Mouse (Mus musculus) hindlimb bud, embryonic 11.5 days (tissue): ENCODE data around the gene Hnrnpa3.
"Not testable (repeated sequence)": the region's sequence is repeated elsewhere in the genome, so short reads cannot be mapped to it uniquely, and the experiment has no call there.

ENCODE experiments used
- DNase-seq: peaks from one replicate; pipeline ENCODE4 v3.0.0-alpha.2; 2012; ENCODE audit warnings: low read depth, low spot score; ENCODE audit errors: extremely low spot score

Hnrnpa3 gene

DNA sequence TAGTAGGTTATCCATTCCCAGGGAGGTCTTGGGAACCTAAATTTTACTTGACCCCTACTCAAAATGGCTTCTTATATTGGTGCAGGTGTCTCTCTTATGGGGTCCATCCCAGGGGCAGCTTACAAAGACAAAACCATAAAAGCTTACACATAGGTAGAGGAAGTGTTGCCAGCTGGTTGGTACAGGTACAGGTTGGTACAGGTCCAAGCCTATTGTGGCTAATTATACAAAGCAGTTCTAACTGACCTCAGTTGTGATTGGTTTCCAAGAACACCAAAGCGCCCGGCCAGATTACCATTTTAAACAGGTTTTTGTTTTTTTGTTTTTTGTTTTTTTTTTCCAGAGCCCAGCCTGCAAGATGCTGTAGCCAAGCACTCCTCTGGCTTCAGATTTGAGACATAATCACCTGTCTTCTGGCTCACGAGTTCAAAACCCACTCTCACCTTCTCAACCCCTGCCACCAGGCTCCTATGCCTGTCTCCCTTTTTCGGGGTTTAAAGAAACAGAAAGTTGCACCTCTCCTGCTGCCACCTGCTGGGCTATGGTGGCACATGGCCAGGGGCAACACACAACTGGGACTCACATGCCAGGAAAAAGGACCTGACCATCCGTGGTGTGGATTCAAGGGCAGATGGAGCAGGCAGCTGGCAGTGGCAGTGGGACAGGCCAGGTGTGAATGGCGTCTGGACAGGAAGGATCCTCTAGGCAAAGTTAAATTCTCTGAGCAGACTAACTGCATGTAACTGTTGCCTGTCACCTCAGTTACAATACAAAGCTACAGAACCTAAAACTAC is 22.6 kb upstream of the Hnrnpa3 start:
- no peak for DNase-seq

- DNase-seq = not testable (repeated sequence)
These were observed 22.1 kb upstream of the Hnrnpa3 start for GRCm38 (mm10) chr2:75637055-75637304.

GRCm38 (mm10) chr2:75637361-75637760 is 21.7 kb upstream of the Hnrnpa3 start:
- no peak for DNase-seq

GRCm38 (mm10) chr2:75637822-75638221 is 21.2 kb upstream of the Hnrnpa3 start:
- DNase-seq = not testable (repeated sequence)

- DNase-seq = not testable (repeated sequence)
These were observed 19.5 kb upstream of the Hnrnpa3 start for GRCm38 (mm10) chr2:75639535-75639934.

DNA sequence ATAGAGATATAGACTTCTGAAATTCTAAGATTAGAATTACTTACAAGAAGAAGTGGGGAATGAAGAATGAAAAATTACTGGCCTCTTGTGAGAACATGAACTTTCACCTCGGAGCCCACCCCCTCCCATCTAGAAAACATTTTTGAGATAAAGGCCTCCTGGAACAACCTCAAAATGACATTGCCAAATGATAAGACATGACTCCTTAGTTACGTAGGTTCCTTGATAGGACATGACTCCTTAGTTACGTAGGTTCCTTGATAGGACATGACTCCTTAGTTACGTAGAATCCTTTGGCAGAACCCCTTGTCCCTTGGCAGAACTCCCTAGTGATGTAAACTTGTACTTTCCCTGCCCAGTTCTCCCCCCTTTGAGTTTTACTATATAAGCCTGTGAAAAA is 16.7 kb upstream of the Hnrnpa3 start:
- DNase-seq = not testable (repeated sequence)

DNA sequence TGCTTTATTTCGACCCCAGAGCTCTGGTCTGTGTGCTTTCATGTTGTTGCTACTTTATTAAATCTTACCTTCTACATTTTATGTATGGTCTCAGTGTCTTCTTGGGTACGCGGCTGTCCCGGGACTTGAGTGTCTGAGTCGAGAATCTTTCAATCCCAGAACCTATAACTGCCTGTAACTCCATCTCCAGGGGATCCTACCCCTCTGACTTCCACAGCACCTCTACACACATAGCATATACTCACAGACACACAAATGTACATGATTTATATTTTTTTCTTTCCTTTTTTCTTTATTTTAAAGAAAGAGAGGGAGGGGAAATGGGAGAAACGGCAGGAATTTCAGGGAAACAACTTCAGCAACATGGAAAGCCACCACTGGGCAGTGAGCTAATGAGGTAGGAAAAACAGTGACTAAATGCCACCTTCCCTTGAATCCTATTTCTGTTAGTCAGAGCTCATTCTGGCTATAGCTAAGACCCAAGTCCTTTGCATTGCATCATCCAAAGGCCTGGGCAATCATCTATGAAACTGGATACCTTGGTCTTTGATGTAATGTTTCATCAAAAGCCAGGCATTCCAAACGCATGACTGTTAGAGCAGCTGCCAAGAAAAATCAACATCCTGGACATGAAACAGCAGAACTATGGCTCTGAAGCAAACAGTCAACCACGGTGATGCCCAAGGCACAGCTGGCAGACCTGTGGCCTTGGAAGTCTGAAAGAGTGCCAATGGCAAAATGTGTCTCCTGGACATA is 16.1 kb upstream of the Hnrnpa3 start:
- no peak for DNase-seq

- no peak for DNase-seq
These were observed 15.1 kb upstream of the Hnrnpa3 start for GRCm38 (mm10) chr2:75643950-75644349.

GRCm38 (mm10) chr2:75645251-75645650 is 13.8 kb upstream of the Hnrnpa3 start:
- no peak for DNase-seq

DNA sequence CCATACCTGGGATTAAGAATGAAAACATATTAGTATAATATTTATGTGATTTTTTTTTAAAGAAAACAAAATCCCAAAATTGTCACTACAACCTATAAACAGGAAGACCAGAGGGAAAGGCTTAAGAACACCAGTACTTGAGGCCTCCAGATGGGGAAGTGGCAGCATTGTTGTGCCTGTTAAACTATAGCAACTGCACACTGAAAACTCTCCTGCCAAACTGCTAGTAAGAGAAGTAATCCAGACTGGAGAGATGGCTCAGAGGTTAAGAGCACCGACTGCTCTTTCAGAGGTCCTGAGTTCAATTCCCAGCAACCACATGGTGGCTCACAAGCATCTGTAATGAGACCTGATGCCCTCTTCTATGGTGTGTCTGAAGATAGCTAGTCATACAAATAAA is 8.6 kb upstream of the Hnrnpa3 start:
- no peak for DNase-seq

- no peak for DNase-seq
These were observed 5.9 kb upstream of the Hnrnpa3 start for GRCm38 (mm10) chr2:75653150-75653549.

DNA sequence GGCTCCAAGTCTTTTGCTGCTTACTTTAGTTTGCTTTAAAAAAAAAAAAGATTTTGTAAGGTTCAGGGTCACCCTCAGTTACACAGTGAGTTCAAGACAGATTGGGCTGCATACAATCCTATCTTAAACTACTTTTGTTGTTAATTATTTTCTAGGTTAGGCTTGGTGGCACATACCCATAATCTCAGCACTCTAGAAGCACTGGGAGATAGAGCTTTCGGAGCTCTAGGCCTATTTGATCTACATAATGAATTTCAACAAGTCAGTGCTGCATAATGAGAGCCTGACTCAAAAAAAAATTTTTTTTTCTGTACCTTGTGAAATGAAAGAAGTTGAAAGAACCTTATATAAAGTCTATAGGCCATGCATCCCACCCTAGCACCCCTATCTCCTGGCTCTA is 4.4 kb upstream of the Hnrnpa3 start:
- DNase-seq = no peak

- no peak for DNase-seq
These were observed 2.1 kb upstream of the Hnrnpa3 start for GRCm38 (mm10) chr2:75656924-75657323.

GRCm38 (mm10) chr2:75657907-75658691 is 962 bp upstream of the Hnrnpa3 start:
- DNase-seq = no peak

DNA sequence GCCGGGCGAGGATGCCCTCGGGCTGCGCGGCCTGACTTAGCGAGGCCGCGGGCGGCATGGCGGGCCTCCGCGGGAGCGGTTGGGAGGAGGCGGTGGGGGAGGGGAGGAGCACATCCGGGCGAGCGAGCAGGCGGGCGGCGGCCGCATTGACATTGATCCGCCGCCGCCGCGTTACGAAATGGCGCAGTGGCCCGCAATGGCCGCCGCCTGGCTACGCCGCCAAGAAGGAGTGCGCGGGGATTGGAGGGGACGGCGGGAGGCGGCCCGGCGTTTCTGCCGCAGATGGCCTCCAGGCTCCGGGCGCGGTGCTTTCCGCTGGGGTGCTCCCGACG is 534 bp downstream of the Hnrnpa3 start:
- DNase-seq = no peak

GRCm38 (mm10) chr2:75660255-75660948 is 1.3 kb downstream of the Hnrnpa3 start:
- DNase-seq = no peak

- no peak for DNase-seq
These were observed 2.0 kb downstream of the Hnrnpa3 start for GRCm38 (mm10) chr2:75661106-75661505.

DNA sequence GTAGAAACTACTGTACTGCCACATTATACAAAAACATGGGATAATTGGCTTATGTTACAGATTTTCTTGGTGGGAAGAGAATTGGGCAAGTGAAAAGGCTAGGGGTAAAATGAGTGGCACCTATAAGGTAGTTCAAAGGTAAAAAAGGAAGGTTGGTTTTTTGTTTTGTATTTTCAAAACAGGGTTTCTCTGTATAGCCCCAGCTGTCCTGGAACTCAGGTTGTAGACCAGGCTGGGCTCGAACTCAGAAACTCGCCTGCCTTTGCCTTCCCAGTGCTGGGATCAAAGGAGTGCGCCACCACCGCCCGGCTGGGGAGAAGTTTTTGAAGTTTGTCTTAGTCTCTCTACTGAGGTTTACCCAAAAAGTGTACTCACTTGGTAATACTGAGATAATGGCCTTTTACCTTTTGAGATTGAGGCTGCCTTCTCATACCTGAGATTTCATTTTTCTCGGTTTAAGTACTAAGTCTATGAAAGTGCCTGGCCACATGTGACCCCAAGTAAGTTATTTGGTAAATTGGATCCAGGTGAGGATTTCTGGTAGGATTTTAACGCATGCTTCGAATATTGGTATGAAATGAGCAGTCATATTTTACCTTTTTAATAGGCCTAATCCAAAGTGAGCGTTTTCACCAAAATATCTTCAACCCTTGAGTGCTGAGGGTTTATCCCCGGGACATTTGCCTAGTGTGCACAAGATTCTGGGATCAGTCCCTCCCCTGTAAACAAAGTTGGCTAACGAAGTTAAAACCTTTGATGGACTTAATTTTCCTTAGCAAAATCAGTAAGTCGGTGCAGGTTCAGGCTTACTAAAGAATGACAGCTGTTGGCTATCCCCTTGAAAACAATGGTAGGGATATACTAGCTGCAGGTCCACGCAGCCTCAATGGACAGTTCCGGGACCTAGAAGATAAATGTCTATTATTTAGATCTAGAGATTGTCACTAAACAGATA is 10.7 kb downstream of the Hnrnpa3 start:
- DNase-seq = no peak

- no peak for DNase-seq
These were observed 11.6 kb downstream of the Hnrnpa3 start for GRCm38 (mm10) chr2:75670446-75671336.
